Comparison of ENCODE assay signal across 14 mouse cellular contexts in the genomic region with DNA sequence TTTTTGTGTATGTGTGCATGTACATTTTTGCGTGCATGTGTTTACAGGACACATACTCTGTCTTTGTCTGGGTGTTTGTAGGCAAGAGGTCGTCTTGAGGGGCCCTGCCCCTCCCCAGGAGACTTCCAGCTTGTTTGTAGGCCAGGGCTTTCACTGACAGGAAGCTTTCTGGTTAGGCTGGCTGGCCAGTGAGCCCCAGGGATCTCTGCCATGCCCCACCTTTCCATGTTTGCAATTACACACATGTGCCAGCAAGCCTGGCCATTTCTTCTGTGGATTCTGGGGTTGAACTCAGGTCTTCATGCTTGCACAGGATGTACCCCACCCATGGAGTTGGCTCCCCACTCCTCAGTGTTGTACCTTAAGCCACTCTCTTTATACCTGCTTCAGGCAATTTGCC.
"Had no signal": no experiment of that assay in that cellular context is flagged by ENCODE, and none has a peak within 500 bp of the region (broad histone marks: within the 10 kb centered on the region; RNA-seq: fewer than 3 reads in every experiment).

No protein-coding gene starts in this region.

- DNase-seq: kidney, postnatal 4 days; liver; liver, embryonic 13.5 days; liver, postnatal 0 days; lung, postnatal 36 days; right cerebral cortex, postnatal 4 days; spleen, adult 18-20 months; thymus, adult 18-20 months; thymus, postnatal 14 days had no signal

- ATAC-seq: liver, postnatal 0 days; midbrain, embryonic 15.5 days had no signal

- H3K27me3 ChIP-seq: kidney, embryonic 15.5 days; limb, embryonic 12.5 days; liver, embryonic 13.5 days; midbrain, embryonic 15.5 days; neural tube, embryonic 12.5 days had no signal

- H3K9ac ChIP-seq: kidney, embryonic 15.5 days; limb, embryonic 12.5 days; liver, embryonic 13.5 days; liver, postnatal 0 days; midbrain, embryonic 15.5 days; neural tube, embryonic 12.5 days had no signal

- H3K36me3 ChIP-seq: kidney, embryonic 15.5 days; limb, embryonic 12.5 days; liver, embryonic 13.5 days; midbrain, embryonic 15.5 days; neural tube, embryonic 12.5 days had no signal

- H3K4me3 ChIP-seq: kidney, embryonic 15.5 days; layer of hippocampus, adult 2 months; limb, embryonic 12.5 days; liver, embryonic 13.5 days; midbrain, embryonic 15.5 days; neural tube, embryonic 12.5 days had no signal

- H3K4me1 ChIP-seq: liver, embryonic 13.5 days; midbrain, embryonic 15.5 days; neural tube, embryonic 12.5 days had no signal

- H3K4me2 ChIP-seq: kidney, embryonic 15.5 days; limb, embryonic 12.5 days; liver, embryonic 13.5 days; midbrain, embryonic 15.5 days; neural tube, embryonic 12.5 days had no signal

- H3K27ac ChIP-seq: kidney, embryonic 15.5 days; layer of hippocampus, adult 2 months; limb, embryonic 12.5 days; liver, embryonic 13.5 days; midbrain, embryonic 15.5 days; neural tube, embryonic 12.5 days had no signal

- H3K9me3 ChIP-seq: kidney, embryonic 15.5 days; limb, embryonic 12.5 days; liver, embryonic 13.5 days; midbrain, embryonic 15.5 days; neural tube, embryonic 12.5 days had no signal
